Mouse (Mus musculus) G1E (cell line): ENCODE measurements around the gene Creb3l1.

Source experiments
- CTCF ChIP-seq: IDR thresholded peaks from 2 replicates; pipeline ENCODE4 v1.5.1; 2012; ENCODE audit warnings: low read depth, low read length, inconsistent platforms, mixed read lengths
- GATA1 ChIP-seq: IDR thresholded peaks from 2 replicates; pipeline ENCODE4 v1.6.1; 2012; ENCODE audit warnings: borderline replicate concordance, low read length, inconsistent platforms, mixed read lengths
- TAL1 ChIP-seq: conservative IDR thresholded peaks from 2 replicates; pipeline ENCODE4 v1.6.1; 2012; ENCODE audit warnings: low read depth, low read length, inconsistent platforms, mixed read lengths

DNA sequence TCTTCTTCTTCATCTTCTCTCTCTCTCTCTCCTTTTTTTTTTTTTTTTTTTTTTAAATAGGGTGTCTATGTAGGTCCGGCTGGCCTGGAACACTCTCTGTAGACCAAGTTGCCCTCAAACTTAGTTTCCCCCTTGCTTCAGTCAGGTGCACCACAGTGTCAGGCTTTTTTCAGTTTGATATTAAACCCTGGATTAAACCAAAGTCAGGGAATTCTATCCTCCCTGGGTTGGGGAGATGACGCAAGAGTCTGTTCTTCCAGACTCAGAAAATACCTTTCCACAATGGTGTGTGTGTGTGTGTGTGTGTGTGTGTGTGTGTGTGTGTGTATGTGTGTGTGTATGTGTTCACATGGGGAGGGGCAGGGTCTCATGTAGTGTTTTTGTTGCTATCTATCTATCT, 900 bp upstream of the Creb3l1 start:
- TF ChIP-seq TAL1 (no peak), GATA1 (no peak), CTCF (no peak)
